Mouse (Mus musculus) heart, adult 2 months (tissue): ENCODE measurements around the gene Fkbpl. TPM values are rescaled to one million over a fixed set of nuclear protein-coding genes. Genes with fewer than 3 reads are reported as not detected.

Experiments
- DNase-seq, 2 experiments: peaks; one replicate each; pipeline ENCODE4 v3.0.0; 2021
- H3K27ac ChIP-seq: fragments of 200-600 bp; 2 replicates; pipeline ENCODE4 v1.8.1; 2022
- H3K27me3 ChIP-seq: fragments of 200-500 bp; 2 replicates; pipeline ENCODE4 v1.6.1; 2012; ENCODE audit warnings: mild to moderate bottlenecking, low read length, inconsistent platforms, mixed read lengths; ENCODE audit not compliant: control insufficient read depth, insufficient read depth
- H3K36me3 ChIP-seq: fragments of 200-500 bp; 2 replicates; pipeline ENCODE4 v1.6.1; 2012; ENCODE audit warnings: low read length, inconsistent platforms; ENCODE audit not compliant: control insufficient read depth, insufficient read depth
- H3K4me1 ChIP-seq: fragments of 200-500 bp; 2 replicates; pipeline ENCODE4 v1.6.1; 2011; ENCODE audit warnings: low read length; ENCODE audit not compliant: control insufficient read depth, insufficient read depth
- H3K4me3 ChIP-seq: fragments of 200-600 bp; 2 replicates; pipeline ENCODE4 v1.8.1; 2022
- H3K79me2 ChIP-seq: fragments of 200-500 bp; replicated peaks from 2 replicates; pipeline ENCODE4 v1.6.1; 2012; ENCODE audit warnings: mild to moderate bottlenecking, inconsistent platforms, low read length, moderate library complexity, mixed read lengths; ENCODE audit not compliant: control insufficient read depth, insufficient read depth
- H3K9ac ChIP-seq: fragments of 200-500 bp; 2 replicates; pipeline ENCODE4 v1.6.1; 2012; ENCODE audit warnings: low read depth, mild to moderate bottlenecking, control low read depth, inconsistent platforms, low read length, mixed read lengths
- CTCF ChIP-seq: fragments of 200-600 bp; IDR thresholded peaks from 2 replicates; pipeline ENCODE4 v1.8.1; 2022; ENCODE audit warnings: antibody characterized with exemption, mild to moderate bottlenecking, moderate library complexity
- EP300 ChIP-seq: fragments of 200-500 bp; IDR thresholded peaks from 2 replicates; pipeline ENCODE4 v1.6.1; 2011; ENCODE audit warnings: low read depth, low read length, control low read depth; ENCODE audit not compliant: insufficient read depth
- POLR2A ChIP-seq: fragments of 200-500 bp; IDR thresholded peaks from 2 replicates; pipeline ENCODE4 v1.6.1; 2011; ENCODE audit warnings: mild to moderate bottlenecking, low read depth, low read length, control low read depth; ENCODE audit not compliant: insufficient read depth
- WGBS: fragments of 180-500 bp; shearing (Covaris S2); methylation state at CpG from one replicate; pipeline ENCODE4 v1.1.7; 2018; 5-methylcytosine and 5-hydroxymethylcytosine counted together
- intact Hi-C: fragments of 180-260 bp; cut with DNase I; formaldehyde crosslinking; loops from one replicate; pipeline ENCODE4 v1.15.1; 2025
- polyA plus RNA-seq: library from polyadenylated mRNA; depleted of rRNA; stranded (reverse); fragments of >200 nt; gene quantifications from 2 replicates; pipeline ENCODE4 v1.2.3, GENCODE M21; 2012
- total RNA-seq, 2 experiments: library from RNA; stranded (reverse); gene quantifications; 2 replicates each; pipeline ENCODE4 v1.2.3; 2021

The Fkbpl gene
- total and polyA plus RNA-seq, 3 experiments, result 4.0 to 7.9 (median 7.9) TPM

DNA sequence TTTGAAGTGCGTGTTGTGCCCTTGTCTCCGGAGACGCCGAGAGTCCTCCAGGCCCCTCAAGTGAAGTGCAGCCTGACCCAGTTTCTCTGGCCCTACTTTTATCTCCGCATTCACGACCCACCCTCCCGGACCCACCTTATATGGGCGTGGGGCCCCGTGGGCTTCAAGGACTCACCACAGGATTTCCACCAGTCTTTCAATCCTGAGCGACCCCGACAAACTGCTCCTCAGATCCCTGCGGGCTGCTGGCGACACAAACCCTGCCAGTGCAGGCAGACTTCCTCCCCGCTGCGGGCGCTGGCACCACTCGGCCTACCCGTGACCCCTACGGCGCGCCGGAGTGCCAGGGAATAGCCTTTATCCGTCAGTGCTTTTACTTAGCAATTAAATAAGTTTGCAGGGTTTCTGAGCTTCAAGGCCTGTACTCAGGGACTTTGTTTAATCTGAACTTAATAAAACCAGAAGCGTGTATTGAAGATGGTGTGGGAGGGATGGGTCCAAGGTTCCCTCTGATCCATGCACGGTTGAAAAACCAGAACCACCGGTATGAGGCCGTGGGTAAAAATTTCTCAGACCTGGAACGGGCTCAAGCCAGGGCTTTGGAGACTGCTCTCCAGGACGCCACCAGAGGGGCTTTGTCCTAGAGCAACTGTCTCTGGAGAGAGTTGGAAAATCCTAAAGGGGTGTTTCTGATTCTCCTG lies 16.5 kb upstream of the Fkbpl start, which contains the start of gene Ppt2:
TSS of gene Ppt2 (minus strand) at position 568 of the 701 bp plus-strand sequence.
- Histone ChIP-seq H3K9ac (peak within 1 kb of the TSS; percentile 88), H3K4me1 (peaks cover 5% of the 10 kb centered on the region), H3K4me3 (peak within 1 kb of the TSS; percentile 73), H3K79me2 (no peaks in the 10 kb centered on the region), H3K27ac (peak within 1 kb of the TSS; percentile 95), H3K36me3 (no peaks in the 10 kb centered on the region), H3K27me3 (no peaks in the 10 kb centered on the region)
- intact Hi-C loops, result loop anchor here (1.0 to 2.0 kb wide), 3 partner anchors 16 to 63 kb away; partner anchors contain the start of genes Fkbpl and Notch4
- WGBS, result 2% methylated on average over 29 of the region's 29 CpGs
- DNase-seq, result peak; percentile 76 to 78
- TF ChIP-seq POLR2A (no peak), CTCF (no peak), EP300 (no peak)

DNA sequence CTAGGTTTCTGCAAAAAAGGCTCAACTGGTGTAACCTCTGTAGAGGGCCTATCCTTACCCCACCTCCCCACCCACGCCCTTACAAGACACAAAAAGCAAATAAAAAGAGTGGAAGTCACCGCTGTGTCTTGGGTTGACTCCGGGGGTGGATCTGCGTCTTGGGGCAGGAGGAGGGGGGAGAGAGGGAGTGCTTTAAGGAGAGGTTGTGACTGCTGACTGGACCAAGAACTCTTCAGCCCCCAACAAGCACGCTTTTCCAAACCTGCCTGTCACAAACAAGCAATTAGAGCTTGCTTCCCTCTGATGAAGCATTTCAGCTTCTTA lies 16.0 kb upstream of the Fkbpl start:
- H3K27ac ChIP-seq, result peak overlapping the region; percentile 95
- H3K27me3 ChIP-seq, result no peaks in the 10 kb centered on the region
- peak overlapping the region; percentile 73 for H3K4me3 ChIP-seq
- no peak for DNase-seq
- peaks cover 5% of the 10 kb centered on the region for H3K4me1 ChIP-seq
- intact Hi-C loops, result loop anchor here (1.0 kb wide), 1 partner anchor 16 kb away; the partner anchor contains the start of gene Fkbpl
- 54% methylated on average over 5 of the region's 5 CpGs for WGBS
- no peak for TF ChIP-seq EP300
- no peak for TF ChIP-seq CTCF
- H3K9ac ChIP-seq, result no peak overlapping the region
- no peaks in the 10 kb centered on the region for H3K36me3 ChIP-seq
- no peaks in the 10 kb centered on the region for H3K79me2 ChIP-seq

DNA sequence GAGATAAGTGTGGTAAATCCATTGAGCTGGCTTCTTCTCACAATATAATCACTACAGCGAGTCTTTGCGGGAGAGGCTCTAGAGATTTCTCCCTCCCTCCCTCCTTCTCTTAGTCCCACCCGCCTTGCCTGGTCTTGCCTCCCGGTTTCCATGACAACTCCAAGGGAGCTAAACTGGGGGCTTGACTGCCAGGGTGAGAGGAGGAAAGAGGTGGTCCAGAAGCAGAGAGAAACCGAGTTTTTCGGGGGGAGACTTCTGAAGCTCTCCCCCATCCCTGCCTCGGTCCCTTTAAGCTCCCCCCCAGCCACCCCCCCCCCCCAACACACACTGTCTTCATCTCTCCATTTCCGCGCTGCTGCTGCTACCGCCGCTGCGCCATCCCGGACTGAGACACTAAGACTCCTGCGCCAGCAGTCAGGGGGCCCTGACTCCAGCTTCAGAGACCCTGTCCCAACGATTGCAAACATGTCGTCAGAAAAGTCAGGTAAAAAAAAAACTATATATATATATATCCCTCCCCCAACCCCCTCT lies 15.3 kb upstream of the Fkbpl start, which contains the start of gene Prrt1:
TSS of gene Prrt1 (plus strand) at position 313 of the 531 bp plus-strand sequence.
- H3K79me2 ChIP-seq, result no peaks in the 10 kb centered on the region
- TF ChIP-seq POLR2A, result 0 out of 2 replicates have a peak, but pooled peaks have one; percentile 26
- no peak for TF ChIP-seq CTCF
- TF ChIP-seq EP300, result no peak
- intact Hi-C loops, result no loop called here
- no peaks in the 10 kb centered on the region for H3K27me3 ChIP-seq
- peaks cover 5% of the 10 kb centered on the region for H3K4me1 ChIP-seq
- peak within 1 kb of the TSS; percentile 73 for H3K4me3 ChIP-seq
- peak within 1 kb of the TSS; percentile 95 for H3K27ac ChIP-seq
- peak within 1 kb of the TSS; percentile 88 for H3K9ac ChIP-seq
- H3K36me3 ChIP-seq, result no peaks in the 10 kb centered on the region
- 23% methylated on average over 16 of the region's 16 CpGs for WGBS
- no peak for DNase-seq

- intact Hi-C loops, result no loop called here
- H3K4me1 ChIP-seq, result peaks cover 5% of the 10 kb centered on the region
- no peaks in the 10 kb centered on the region for H3K36me3 ChIP-seq
- H3K27me3 ChIP-seq, result no peaks in the 10 kb centered on the region
- no peak for DNase-seq
- H3K4me3 ChIP-seq, result peak overlapping the region; percentile 21
- 0 out of 2 replicates have a peak overlapping the region, but pooled peaks have one; percentile 4 for H3K9ac ChIP-seq
- no peaks in the 10 kb centered on the region for H3K79me2 ChIP-seq
- TF ChIP-seq EP300, result no peak
- TF ChIP-seq POLR2A, result no peak
- no peak for TF ChIP-seq CTCF
- no peak overlapping the region; the same call in 1 of the 2 replicates for H3K27ac ChIP-seq
- WGBS, result 51% methylated on average over 12 of the region's 12 CpGs
These were observed 14.6 kb upstream of the Fkbpl start for GRCm38 (mm10) chr17:34629796-34630603.

DNA sequence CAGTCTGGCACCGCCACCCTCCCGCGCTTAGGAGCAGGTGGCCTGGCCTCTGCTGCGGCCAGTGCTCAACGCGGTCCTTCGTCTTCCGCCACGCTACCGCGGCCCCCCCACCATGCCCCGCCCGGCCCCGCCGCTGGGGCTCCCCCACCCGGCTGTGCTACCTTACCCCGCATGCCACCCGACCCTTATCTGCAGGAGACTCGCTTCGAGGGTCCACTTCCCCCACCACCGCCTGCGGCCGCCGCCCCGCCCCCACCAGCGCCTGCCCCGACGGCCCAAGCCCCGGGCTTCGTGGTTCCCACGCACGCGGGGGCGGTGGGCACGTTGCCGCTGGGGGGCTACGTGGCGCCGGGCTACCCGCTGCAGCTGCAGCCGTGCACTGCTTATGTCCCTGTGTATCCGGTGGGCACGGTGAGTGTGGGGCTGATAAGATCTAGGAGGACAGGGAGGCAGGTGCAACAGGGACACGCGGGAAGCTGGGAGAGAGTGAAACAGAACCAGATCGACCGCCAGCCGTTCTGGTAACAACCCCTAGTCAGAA lies 13.7 kb upstream of the Fkbpl start:
- H3K4me3 ChIP-seq, result peak overlapping the region; percentile 29; the same call in 1 of the 2 replicates
- intact Hi-C loops, result no loop called here
- DNase-seq, result no peak
- peak overlapping the region; percentile 47 for H3K9ac ChIP-seq
- no peaks in the 10 kb centered on the region for H3K36me3 ChIP-seq
- H3K27ac ChIP-seq, result no peak overlapping the region
- H3K4me1 ChIP-seq, result peaks cover 5% of the 10 kb centered on the region
- H3K79me2 ChIP-seq, result no peaks in the 10 kb centered on the region
- H3K27me3 ChIP-seq, result no peaks in the 10 kb centered on the region
- 9% methylated on average over 46 of the region's 48 CpGs for WGBS
- TF ChIP-seq CTCF, result no peak
- TF ChIP-seq POLR2A, result no peak
- no peak for TF ChIP-seq EP300
